Mouse (Mus musculus) testis, postnatal 14 days (tissue): ENCODE data around the gene Vps25.

Source experiments
- DNase-seq: peaks from one replicate; pipeline ENCODE4 v3.0.0; 2021; ENCODE audit warnings: low spot score

The Vps25 gene

DNA sequence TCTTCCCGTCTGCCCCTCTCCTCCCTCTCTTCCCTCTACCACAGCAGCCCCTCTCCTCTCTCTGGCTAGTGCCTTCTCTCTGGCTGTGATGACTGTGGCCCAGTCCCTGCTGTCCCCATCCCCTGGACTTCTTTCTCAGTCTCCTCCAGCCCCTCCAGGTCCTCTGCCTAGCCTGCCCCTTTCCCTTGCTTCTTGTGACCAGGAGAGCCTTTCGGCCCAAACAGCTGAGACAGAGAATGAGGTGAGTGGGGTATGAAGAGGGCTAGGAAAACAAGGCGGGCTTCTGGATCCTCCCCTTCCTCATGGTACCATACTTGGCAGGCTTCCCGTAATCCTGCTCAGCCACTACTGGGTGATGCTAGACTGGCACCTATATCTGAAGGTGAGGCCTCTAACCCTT is 21.8 kb downstream of the Vps25 start:
- DNase-seq = no peak

- no peak for DNase-seq
These were observed 23.0 kb downstream of the Vps25 start for GRCm38 (mm10) chr11:101276319-101277070.

DNA sequence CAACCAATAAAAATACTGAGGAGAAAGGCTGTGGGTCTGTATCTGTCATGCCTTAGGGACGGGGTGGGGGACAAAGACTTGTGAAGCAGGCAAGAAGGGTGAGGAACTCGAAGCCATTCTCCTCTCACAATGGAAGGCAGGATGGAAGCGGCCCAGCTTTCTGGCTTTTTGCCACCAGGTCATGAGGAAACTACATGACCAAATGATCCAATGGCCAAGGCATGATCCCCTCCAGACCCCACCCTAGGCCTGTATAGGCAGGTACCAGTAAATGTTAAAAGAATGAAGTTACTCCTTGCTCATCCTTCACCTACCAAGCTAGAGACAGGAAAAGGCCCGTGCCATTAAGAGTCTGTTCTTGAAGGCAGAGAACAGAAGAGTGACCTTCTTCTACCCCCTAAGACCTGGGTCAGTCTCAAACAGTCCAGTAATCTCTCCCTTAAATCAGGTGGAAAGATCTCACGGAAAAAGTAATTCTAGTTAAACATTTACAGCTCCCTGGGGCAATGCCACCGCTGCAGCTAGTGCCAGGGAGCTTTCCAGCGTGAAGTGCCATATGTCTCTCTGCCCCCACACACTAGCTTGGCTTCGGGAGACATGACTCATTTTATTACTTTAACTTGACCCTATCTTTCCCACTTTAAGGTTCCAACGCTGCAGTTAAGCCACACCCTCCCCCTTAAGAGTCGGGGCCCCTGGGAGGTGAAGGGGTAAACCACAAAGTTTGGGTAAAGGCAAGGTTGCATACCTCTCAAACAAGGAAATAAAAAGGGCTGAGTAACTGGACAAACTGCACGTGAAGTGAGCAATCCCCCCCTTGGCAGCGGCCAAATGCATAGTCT is 24.1 kb downstream of the Vps25 start:
- DNase-seq = no peak

DNA sequence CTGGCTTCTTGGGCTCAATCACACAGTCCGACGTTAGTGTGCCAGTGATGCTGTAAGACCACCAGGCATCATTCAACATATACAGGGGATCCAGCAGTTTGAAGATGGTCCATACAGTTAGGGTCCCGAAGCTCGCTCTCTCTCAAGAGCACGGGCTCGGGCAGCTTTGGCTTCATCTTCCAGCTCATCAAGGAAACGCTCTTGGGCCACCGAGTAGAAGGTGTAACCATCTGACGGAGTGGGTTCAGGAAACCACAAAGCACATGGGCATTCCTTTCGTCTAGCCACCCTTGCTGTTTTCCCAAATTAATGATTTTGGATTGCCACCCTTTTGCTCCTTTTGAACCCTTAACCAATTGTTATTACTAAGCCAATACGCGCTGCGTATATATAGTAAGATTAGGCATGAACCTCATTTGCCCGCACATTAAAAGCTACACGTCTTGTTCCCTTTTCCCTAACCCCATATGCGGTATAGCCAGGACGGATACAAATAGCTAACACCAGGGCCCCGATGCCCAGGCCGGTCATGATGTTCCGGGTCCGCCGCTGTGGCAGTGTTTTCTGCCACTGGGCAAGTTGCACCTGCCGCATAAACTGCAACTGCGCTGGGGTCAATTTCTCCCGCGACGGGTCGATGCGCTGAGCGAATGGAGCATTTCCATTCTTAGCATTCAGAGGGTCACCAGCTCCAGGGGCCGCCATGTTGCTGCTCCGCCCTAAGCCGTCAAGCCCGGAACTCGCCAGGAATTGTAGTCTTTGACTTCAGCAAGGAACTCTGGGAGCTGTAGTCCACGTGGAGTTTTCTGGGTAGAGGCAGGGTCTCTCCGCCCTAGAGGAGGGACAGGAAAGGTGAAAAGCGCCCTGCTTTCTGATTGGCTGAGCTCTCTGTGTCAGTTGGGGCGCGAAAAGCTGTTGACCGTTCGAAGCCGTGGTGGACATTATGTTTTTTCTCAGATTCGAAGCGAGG is 25.0 kb downstream of the Vps25 start, which contains the start of the genes Cntd1 and Coa3:
Gene Cntd1 (plus strand): TSS at position 790 of the 970 bp plus-strand sequence.
Gene Coa3 (minus strand): TSS at position 892 of the 970 bp plus-strand sequence.
- DNase-seq = peak; percentile 92

DNA sequence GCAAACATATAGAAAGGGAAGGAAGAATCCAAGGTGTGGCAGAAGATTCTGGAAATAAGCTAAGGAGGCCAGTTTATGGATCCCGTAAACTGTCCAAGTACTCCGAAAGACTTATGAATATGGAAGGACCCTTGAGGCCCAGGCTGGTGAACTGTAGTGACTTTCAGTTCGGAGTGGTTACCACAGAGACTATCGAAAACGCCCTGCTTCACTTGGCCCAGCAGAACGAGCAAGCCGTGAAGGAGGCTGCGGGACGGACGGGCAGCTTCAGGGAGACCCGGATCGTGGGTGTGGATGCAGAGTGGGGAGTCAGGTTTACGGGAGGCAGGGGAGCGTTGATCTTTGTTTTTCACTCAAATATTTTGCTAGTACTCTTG is 25.7 kb downstream of the Vps25 start:
- DNase-seq = peak; percentile 46

- DNase-seq = no peak
These were observed 27.3 kb downstream of the Vps25 start for GRCm38 (mm10) chr11:101280837-101281236.

DNA sequence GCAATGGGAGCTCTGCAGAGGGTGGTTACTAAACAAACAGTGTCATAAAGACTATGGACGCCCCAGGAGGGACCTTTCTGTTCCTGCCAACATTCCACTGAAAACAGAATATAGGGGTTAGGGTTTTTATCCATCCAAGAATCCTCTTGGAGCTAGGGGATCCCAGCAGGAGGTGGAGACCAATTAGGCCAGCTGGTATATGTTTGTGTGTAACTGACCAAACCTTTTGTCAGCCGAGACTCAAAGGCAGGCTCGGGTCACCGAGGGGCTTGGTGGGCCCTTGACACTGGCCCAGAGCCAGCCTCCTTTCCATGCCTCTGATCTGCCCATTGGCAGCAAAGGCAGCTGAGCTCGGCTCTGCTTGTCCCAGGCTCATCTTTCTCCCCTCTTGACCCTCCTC is 29.4 kb downstream of the Vps25 start:
- DNase-seq = no peak

- DNase-seq = no peak
These were observed 30.3 kb downstream of the Vps25 start for GRCm38 (mm10) chr11:101283805-101284204.

DNA sequence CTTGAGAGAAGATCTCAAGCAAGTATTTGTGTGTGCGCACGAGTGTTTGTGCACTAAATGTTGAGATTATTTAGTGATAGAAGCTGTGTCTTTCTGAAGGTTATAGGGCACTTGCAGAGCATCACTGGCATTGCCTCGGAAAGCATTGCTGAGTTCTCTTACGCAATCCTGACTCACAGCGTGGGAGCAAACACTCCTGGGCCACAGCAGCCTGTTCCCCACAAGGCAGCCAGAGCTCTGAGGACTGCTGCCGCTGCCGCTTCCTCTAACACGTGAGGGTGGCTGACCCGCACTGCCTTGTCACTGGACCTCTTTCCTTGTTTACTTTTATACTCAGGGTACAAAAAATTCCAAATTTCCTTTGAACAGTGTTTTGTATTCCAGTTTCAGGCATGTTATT is 33.8 kb downstream of the Vps25 start:
- DNase-seq = no peak

- DNase-seq = no peak
These were observed 37.7 kb downstream of the Vps25 start for GRCm38 (mm10) chr11:101291231-101291630.

DNA sequence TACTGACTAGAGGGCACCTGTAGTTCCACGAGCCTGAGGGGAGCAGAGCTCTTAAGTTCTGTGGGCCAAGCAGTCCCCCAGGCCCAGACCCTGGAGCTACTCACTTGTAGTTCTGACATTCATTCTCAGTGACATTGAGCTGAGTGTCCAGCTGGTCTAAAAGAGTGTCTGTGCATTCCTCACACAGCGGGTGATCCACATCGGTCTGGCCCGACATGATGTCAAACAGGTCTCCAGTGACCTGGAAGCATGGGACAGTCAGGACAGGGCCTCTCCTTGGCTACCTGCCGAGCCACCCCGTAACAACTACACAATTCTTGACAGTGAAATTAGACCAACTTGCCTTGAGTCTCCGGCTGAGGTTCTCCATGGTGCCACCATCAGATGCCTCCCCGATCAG is 41.7 kb downstream of the Vps25 start:
- DNase-seq = no peak

DNA sequence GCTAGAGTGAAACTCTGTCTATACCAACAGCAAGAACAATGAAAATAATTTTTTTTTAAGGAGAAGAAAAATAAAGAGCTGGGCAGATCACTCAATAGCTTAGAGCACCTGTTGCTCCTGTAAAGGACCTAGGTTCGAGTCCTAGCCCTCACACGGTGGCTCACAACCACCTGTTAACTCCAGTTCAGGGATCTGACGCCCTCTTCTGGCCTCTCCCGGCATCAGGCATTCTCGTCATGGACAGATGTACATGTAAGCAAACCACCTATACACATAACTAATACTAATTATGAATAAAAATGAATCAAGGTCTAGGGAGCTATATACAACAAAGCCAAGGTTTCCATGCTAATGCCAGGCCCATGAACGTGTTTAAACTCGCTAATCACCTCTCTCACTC is 47.4 kb downstream of the Vps25 start:
- DNase-seq = no peak

- DNase-seq = no peak
These were observed 47.9 kb downstream of the Vps25 start for GRCm38 (mm10) chr11:101301299-101302003.

DNA sequence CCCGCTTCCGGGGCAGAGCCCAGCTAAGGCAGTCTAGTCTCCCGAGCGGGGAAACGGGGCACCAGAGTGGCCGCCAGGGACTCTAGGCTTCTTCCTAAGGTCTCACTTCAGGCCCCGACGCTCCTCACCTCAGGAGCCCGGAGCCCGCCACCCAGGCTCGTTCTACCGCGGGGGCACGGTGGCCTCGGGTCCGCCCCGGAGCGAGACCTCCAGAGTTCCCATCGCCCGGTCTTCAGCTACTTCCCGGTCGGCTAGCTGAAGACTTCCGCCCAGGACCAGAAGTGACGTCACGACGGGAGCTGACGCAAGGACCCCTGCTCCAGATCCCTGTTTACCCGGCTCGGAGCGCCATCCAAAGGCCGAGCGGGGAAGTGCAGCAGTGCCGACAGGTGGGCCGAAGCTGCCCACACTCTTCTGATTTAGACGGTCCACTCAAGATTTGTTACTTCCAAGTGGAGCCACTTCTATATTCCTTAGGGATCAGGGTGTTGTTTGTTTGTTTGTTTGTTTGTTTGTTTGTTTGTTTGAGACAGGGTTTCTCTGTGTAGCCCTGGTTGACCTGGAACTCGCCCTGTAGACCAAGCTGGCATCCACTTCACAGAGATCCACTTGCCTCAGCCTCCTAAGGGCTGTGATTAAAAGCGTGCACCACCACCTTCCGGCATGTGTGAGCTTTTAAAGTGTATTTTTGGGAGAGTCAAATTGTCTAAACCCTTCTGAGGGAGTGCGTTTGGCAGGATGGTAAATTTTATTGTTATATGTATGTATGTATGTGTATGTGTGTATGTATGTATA is 48.7 kb downstream of the Vps25 start, which contains the start of gene Becn1:
Gene Becn1 (minus strand): TSS at position 283 of the 795 bp plus-strand sequence.
- DNase-seq = peak; percentile 96

DNA sequence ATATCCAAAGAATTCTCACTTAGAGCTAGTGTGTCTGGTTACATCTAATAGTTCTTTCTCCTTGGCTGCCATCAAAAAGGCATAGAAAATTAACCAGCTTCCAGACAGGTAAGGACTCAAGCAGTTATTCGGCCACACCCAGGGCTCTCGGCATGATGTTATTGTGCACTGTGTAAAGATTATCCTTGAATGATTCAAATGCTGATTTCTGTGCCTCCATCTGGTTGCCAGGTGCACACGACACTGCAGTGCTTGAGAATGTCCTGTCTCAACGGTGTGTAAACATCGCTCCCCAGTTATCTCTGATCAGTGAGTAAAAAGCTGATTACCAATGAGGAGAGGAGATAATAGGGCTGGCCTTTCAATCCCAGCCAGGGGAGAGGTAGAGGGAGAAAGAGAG is 54.2 kb downstream of the Vps25 start:
- no peak for DNase-seq
